Mouse (Mus musculus) embryonic facial prominence, embryonic 11.5 days (tissue): ENCODE measurements around the gene Rph3al. TPM values are rescaled to one million over a fixed set of nuclear protein-coding genes. Genes with fewer than 3 reads are reported as not detected.

Experiments
- ATAC-seq: fragments of 200-750 bp; cut with Nextera tagmentation; replicated peaks from 2 replicates; pipeline ENCODE4 v1.8.0; 2017; ENCODE audit warnings: low read depth; ENCODE audit not compliant: insufficient number of reproducible peaks, low FRiP score, low TSS enrichment
- DNase-seq: peaks from one replicate; pipeline ENCODE4 v3.0.0-alpha.2; 2015; ENCODE audit warnings: low spot score
- H3K27ac ChIP-seq: fragments of 300-500 bp; sonication (generic); replicated peaks from 2 replicates; pipeline ENCODE4 v1.5.1; 2014; ENCODE audit warnings: mild to moderate bottlenecking, low read depth, low read length, control low read depth
- H3K27me3 ChIP-seq: fragments of 300-500 bp; sonication (generic); 2 replicates; pipeline ENCODE4 v1.6.1; 2014; ENCODE audit warnings: mild to moderate bottlenecking, low read length, moderate library complexity, mixed read lengths; ENCODE audit not compliant: control insufficient read depth, insufficient read depth
- H3K36me3 ChIP-seq: fragments of 300-500 bp; sonication (generic); replicated peaks from 2 replicates; pipeline ENCODE4 v1.6.1; 2014; ENCODE audit warnings: low read depth, mild to moderate bottlenecking, low read length, moderate library complexity, mixed read lengths; ENCODE audit not compliant: control insufficient read depth, insufficient read depth
- H3K4me1 ChIP-seq: fragments of 300-500 bp; sonication (generic); 2 replicates; pipeline ENCODE4 v1.6.1; 2014; ENCODE audit warnings: low read length, mixed read lengths; ENCODE audit not compliant: control insufficient read depth, insufficient read depth
- H3K4me2 ChIP-seq: fragments of 300-500 bp; sonication (generic); 2 replicates; pipeline ENCODE4 v1.6.1; 2014; ENCODE audit warnings: low read depth, mild to moderate bottlenecking, control low read depth, low read length, moderate library complexity
- H3K4me3 ChIP-seq: fragments of 300-500 bp; sonication (generic); 2 replicates; pipeline ENCODE4 v1.5.1; 2014; ENCODE audit warnings: low read depth, low read length, control low read depth
- H3K9ac ChIP-seq: fragments of 300-500 bp; sonication (generic); replicated peaks from 2 replicates; pipeline ENCODE4 v1.6.1; 2014; ENCODE audit warnings: mild to moderate bottlenecking, control low read depth, low read length
- H3K9me3 ChIP-seq: fragments of 300-500 bp; sonication (generic); replicated peaks from 2 replicates; pipeline ENCODE4 v1.6.1; 2016; ENCODE audit warnings: mild to moderate bottlenecking, low read length, inconsistent platforms, mixed read lengths; ENCODE audit not compliant: control insufficient read depth
- WGBS: fragments of 180-500 bp; shearing (Covaris S2); extraction: QIAGEN DNeasy Blood & Tissue Kit; methylation state at CpG from one replicate; pipeline ENCODE4 v1.1.7; 2014; 5-methylcytosine and 5-hydroxymethylcytosine counted together
- polyA plus RNA-seq: library from polyadenylated mRNA; unstranded; fragments of >200 nt; fragmentation: Nextera tagmentation; extraction: Ambion mirVana; gene quantifications from 2 replicates; pipeline ENCODE4 v1.2.1, GENCODE M21; 2014

Rph3al gene
- polyA plus RNA-seq, 1 experiment from 2014 or later = 2.7 TPM

DNA sequence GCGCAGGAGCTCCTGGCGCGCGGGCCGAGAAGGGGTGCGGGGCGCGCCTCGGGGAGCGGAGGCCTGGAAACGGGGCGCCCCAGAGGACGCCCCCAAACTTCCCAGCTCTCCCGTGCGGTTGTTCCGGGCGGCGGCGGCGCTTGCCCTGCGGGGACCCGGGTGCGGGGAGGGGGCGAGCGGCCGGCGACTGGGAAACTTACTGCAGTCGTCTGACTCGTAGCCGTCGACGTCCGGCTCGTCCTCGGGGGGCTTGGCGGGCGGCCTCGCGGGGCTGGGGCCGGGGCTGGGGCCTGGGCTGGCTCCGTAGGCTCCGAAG is 142.9 kb downstream of the Rph3al start:
- 4% methylated on average over 14 of the region's 42 CpGs for WGBS
- ATAC-seq (no peak), DNase-seq (no peak)
- Histone ChIP-seq H3K27me3 (peaks cover 42% of the 10 kb centered on the region), H3K9ac (peak overlapping the region; percentile 60), H3K36me3 (no peaks in the 10 kb centered on the region), H3K4me3 (peak overlapping the region; percentile 41), H3K9me3 (no peaks in the 10 kb centered on the region), H3K27ac (no peak overlapping the region), H3K4me2 (peak overlapping the region; percentile 65), H3K4me1 (peaks cover 5% of the 10 kb centered on the region)

DNA sequence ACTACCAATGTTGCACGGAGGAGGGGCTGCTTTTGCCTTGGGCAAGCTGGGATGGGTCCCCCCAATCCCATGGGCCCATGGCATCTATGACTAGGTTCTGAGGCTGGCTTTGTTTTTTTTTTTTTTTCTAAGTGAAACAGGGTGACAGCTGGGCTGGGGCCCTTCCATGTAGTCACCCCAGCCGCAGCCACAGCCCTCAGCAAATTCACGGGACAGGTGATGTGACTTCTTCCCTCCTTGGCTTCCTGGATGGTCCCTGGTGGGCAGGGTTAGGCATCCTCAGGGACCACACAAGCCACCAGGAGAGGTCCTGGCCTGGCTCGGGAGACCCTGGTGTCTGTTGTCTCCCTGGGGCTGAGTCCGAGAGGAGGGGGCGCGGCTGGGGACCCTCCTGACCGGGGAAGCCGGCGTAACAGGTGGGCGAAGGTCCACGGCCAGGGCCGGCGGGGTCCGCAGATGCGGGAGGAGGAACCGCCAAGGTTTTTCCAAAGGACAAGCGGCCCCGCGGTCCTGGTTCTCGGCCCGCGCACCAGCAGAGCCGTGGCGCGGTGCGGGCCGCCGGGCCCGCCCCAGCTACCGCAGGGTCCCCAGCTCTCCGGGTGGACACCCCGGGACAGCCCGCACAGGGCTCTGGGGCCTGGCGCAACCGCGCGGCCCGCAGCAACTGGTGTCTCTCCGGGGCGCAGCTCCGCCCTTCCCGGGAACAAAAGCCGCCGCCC is 143.5 kb downstream of the Rph3al start:
- DNase-seq (peak; percentile 29), ATAC-seq (no peak)
- Histone ChIP-seq H3K27me3 (peaks cover 42% of the 10 kb centered on the region), H3K4me1 (peaks cover 5% of the 10 kb centered on the region), H3K9ac (peak overlapping the region; percentile 60), H3K27ac (no peak overlapping the region), H3K4me3 (peak overlapping the region; percentile 41), H3K36me3 (no peaks in the 10 kb centered on the region), H3K4me2 (peak overlapping the region; percentile 65), H3K9me3 (no peaks in the 10 kb centered on the region)
- WGBS = 5% methylated on average over 40 of the region's 45 CpGs

DNA sequence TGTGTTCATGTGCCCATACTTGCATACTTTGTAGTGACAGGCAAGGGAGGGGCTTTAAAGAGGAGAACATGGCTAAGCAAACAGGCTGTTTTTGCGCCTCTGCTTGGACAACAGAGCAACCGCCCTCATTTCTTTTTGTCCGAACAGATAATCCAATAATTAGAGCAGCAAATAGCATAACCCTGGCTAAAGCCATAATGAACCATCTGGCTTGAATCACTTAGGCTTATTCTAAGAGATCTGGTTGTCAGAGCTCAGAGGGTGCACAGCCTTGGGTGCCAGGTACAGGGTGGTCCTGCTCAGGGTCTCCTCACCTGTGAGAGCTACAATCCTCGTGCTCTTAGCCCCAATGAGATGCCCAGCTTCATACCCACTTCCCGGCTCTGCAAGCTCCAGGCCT is 144.9 kb downstream of the Rph3al start:
- Histone ChIP-seq H3K27me3 (peaks cover 42% of the 10 kb centered on the region), H3K4me2 (no peak overlapping the region), H3K4me1 (peaks cover 5% of the 10 kb centered on the region), H3K4me3 (no peak overlapping the region), H3K27ac (no peak overlapping the region), H3K9ac (no peak overlapping the region), H3K36me3 (no peaks in the 10 kb centered on the region), H3K9me3 (no peaks in the 10 kb centered on the region)
- ATAC-seq = no peak
- DNase-seq = no peak
- WGBS = 60% methylated on average over 5 of the region's 5 CpGs

DNA sequence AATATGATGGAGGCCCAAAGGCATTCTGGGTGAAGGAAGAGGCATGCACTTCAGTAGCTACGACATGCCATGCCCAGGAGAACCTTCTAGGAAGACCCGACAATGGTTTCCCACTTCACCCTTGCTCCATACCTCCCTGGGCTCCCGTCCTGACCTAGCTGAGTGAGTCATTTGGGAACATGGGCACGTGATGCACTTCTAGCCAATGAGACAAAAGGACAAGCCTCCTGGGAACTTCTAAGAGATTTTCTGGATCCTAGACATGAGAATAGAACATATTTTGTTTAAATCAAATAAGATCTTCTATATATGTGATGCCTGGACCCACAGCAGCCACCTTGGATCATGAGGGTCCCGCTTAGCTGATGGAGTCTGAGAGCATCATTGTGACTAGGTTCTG is 145.7 kb downstream of the Rph3al start:
- Histone ChIP-seq H3K27ac (no peak overlapping the region), H3K4me2 (no peak overlapping the region), H3K9me3 (no peaks in the 10 kb centered on the region), H3K36me3 (no peaks in the 10 kb centered on the region), H3K27me3 (peaks cover 42% of the 10 kb centered on the region), H3K9ac (no peak overlapping the region), H3K4me1 (peaks cover 5% of the 10 kb centered on the region), H3K4me3 (no peak overlapping the region)
- 73% methylated on average over 5 of the region's 5 CpGs for WGBS
- ATAC-seq (no peak), DNase-seq (no peak)

DNA sequence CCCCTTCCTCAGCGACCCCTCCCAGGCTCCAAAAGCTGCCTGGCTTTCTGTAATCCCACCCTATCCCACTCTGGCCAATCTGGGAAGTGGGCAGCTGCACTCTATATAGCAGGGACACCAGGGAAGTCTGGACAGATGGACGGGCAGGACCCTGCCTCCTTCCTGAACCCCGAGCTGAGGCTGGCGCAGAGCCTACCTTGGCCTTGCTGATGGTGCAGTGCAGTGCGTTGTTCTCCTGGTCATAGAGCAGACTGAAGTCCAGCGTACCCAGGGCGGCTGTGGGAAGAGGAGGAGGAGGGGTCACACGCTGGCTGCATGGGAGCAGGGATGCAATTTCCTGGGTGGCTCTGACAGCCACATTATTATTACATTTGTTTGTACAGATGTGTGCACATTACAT is 152.3 kb downstream of the Rph3al start:
- Histone ChIP-seq H3K4me1 (no peaks in the 10 kb centered on the region), H3K9ac (no peak overlapping the region), H3K27ac (no peak overlapping the region), H3K27me3 (no peaks in the 10 kb centered on the region), H3K4me2 (no peak overlapping the region), H3K4me3 (no peak overlapping the region), H3K36me3 (no peaks in the 10 kb centered on the region), H3K9me3 (no peaks in the 10 kb centered on the region)
- WGBS = 74% methylated on average over 8 of the region's 8 CpGs
- DNase-seq = no peak
- ATAC-seq = no peak

DNA sequence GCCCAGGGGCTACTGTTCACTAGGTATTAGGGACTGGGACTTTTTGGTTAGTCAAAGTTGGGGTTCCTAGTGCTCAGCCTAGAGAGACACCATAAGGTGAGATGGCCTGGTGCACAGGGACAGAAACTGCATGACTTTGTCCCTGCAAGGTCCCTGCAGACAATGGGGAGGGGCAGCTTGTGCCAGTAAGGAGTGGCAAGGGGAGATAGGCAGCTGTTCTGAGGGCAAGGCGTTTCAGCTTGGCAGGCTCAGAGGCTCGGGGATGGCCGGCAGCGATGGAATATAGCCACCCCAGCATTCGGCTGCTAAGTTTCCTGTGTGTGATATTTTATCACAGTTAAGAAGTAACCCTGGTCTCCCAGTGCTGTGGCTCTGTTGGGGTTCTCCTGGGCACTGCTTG is 154.4 kb downstream of the Rph3al start:
- Histone ChIP-seq H3K4me2 (no peak overlapping the region), H3K36me3 (no peaks in the 10 kb centered on the region), H3K9me3 (no peaks in the 10 kb centered on the region), H3K27ac (no peak overlapping the region), H3K4me1 (no peaks in the 10 kb centered on the region), H3K4me3 (no peak overlapping the region), H3K9ac (no peak overlapping the region), H3K27me3 (no peaks in the 10 kb centered on the region)
- DNase-seq (no peak), ATAC-seq (no peak)
- 86% methylated on average over 5 of the region's 5 CpGs for WGBS

DNA sequence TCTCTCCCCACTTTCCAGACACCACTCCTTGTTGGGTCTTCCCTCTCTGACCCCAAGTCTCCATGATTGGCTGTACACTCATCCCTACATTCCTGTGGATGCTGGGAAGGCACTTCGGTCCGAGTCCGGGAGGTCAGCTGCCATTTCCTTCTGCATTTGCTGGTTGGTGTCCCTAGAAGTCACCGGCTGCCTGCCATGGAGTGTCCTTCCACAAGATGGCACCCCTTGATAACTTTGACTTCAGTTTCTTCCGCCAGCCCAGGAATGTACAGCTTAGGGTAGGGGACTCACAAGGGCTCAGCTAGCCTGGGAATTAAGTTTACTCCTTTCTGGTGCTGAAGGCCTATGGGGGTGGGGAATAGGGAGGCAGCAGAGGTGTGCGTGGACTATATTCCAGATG is 156.3 kb downstream of the Rph3al start:
- H3K27me3 ChIP-seq = no peaks in the 10 kb centered on the region
- WGBS = 20% methylated on average over 6 of the region's 6 CpGs
- peak; percentile 79 for DNase-seq
- H3K4me3 ChIP-seq = no peak overlapping the region
- no peak overlapping the region for H3K27ac ChIP-seq
- ATAC-seq = 0 out of 2 replicates have a peak, but pooled peaks have one; percentile 60
- H3K4me2 ChIP-seq = no peak overlapping the region
- H3K4me1 ChIP-seq = no peaks in the 10 kb centered on the region
- H3K36me3 ChIP-seq = no peaks in the 10 kb centered on the region
- H3K9me3 ChIP-seq = no peaks in the 10 kb centered on the region
- no peak overlapping the region for H3K9ac ChIP-seq
